Mouse (Mus musculus) hindbrain, embryonic 13.5 days (tissue): ENCODE data around the gene Rnf207. TPM values are rescaled to one million over a fixed set of nuclear protein-coding genes. Genes with fewer than 3 reads are reported as not detected.

ENCODE experiments used
- ATAC-seq: fragments of 200-750 bp; cut with Nextera tagmentation; 2 replicates; pipeline ENCODE4 v1.8.0; 2017; ENCODE audit warnings: moderate TSS enrichment; ENCODE audit not compliant: low FRiP score
- H3K27ac ChIP-seq: fragments of 300-500 bp; sonication (generic); 2 replicates; pipeline ENCODE4 v1.5.1; 2015; ENCODE audit warnings: inconsistent platforms, mild to moderate bottlenecking, moderate library complexity
- H3K27me3 ChIP-seq: fragments of 300-500 bp; sonication (generic); 2 replicates; pipeline ENCODE4 v1.6.1; 2015; ENCODE audit warnings: mild to moderate bottlenecking, inconsistent platforms
- H3K36me3 ChIP-seq: fragments of 300-500 bp; sonication (generic); 2 replicates; pipeline ENCODE4 v1.6.1; 2015; ENCODE audit warnings: mild to moderate bottlenecking, inconsistent platforms
- H3K4me1 ChIP-seq: fragments of 300-500 bp; sonication (generic); replicated peaks from 2 replicates; pipeline ENCODE4 v1.6.1; 2015; ENCODE audit warnings: inconsistent platforms
- H3K4me2 ChIP-seq: fragments of 300-500 bp; sonication (generic); 2 replicates; pipeline ENCODE4 v1.6.1; 2015; ENCODE audit warnings: inconsistent platforms, mild to moderate bottlenecking, moderate library complexity
- H3K4me3 ChIP-seq: fragments of 300-500 bp; sonication (generic); 2 replicates; pipeline ENCODE4 v1.5.1; 2015; ENCODE audit warnings: mild to moderate bottlenecking, inconsistent platforms
- H3K9ac ChIP-seq: fragments of 300-500 bp; sonication (generic); 2 replicates; pipeline ENCODE4 v1.6.1; 2015; ENCODE audit warnings: mild to moderate bottlenecking, inconsistent platforms
- H3K9me3 ChIP-seq: fragments of 300-500 bp; sonication (generic); 2 replicates; pipeline ENCODE4 v1.6.1; 2016; ENCODE audit warnings: inconsistent platforms
- WGBS: fragments of 180-500 bp; shearing (Covaris S2); methylation state at CpG from one replicate; pipeline ENCODE4 v1.1.7; 2015; 5-methylcytosine and 5-hydroxymethylcytosine counted together
- polyA plus RNA-seq: library from polyadenylated mRNA; unstranded; fragments of >200 nt; fragmentation: Nextera tagmentation; extraction: Ambion mirVana; gene quantifications from 2 replicates; pipeline ENCODE4 v1.2.1, GENCODE M21; 2015

Rnf207 gene
- polyA plus RNA-seq, 1 experiment from 2014 or later: 5.2 TPM

- Histone ChIP-seq H3K4me1 (peaks cover 58% of the 10 kb centered on the region), H3K9me3 (no peaks in the 10 kb centered on the region), H3K27me3 (peaks cover 37% of the 10 kb centered on the region), H3K36me3 (peaks cover 22% of the 10 kb centered on the region), H3K4me2 (no peak overlapping the region), H3K27ac (peak overlapping the region; percentile 58; the same call in 1 of the 2 replicates), H3K9ac (no peak overlapping the region), H3K4me3 (no peak overlapping the region)
- no peak for ATAC-seq
- WGBS: 42% methylated on average over 5 of the region's 5 CpGs
These were observed 53.0 kb downstream of the Rnf207 start for GRCm38 (mm10) chr4:152265791-152266190.

- Histone ChIP-seq H3K4me1 (peaks cover 58% of the 10 kb centered on the region), H3K9me3 (no peaks in the 10 kb centered on the region), H3K4me3 (no peak overlapping the region), H3K27me3 (peaks cover 30% of the 10 kb centered on the region), H3K4me2 (no peak overlapping the region), H3K27ac (no peak overlapping the region), H3K9ac (no peak overlapping the region), H3K36me3 (peaks cover 28% of the 10 kb centered on the region)
- ATAC-seq: no peak
- 88% methylated on average over 9 of the region's 9 CpGs for WGBS
These were observed 53.8 kb downstream of the Rnf207 start for GRCm38 (mm10) chr4:152264867-152265568.

- Histone ChIP-seq H3K9me3 (no peaks in the 10 kb centered on the region), H3K4me2 (no peak overlapping the region), H3K36me3 (peaks cover 27% of the 10 kb centered on the region), H3K27me3 (peaks cover 21% of the 10 kb centered on the region), H3K4me1 (peaks cover 58% of the 10 kb centered on the region), H3K4me3 (no peak overlapping the region), H3K9ac (no peak overlapping the region), H3K27ac (no peak overlapping the region)
- WGBS: 48% methylated on average over 4 of the region's 4 CpGs
- ATAC-seq: no peak
These were observed 54.6 kb downstream of the Rnf207 start for GRCm38 (mm10) chr4:152264177-152264530.

- Histone ChIP-seq H3K4me3 (no peak overlapping the region), H3K9ac (no peak overlapping the region), H3K27me3 (peaks cover 16% of the 10 kb centered on the region), H3K36me3 (peaks cover 27% of the 10 kb centered on the region), H3K27ac (no peak overlapping the region), H3K9me3 (no peaks in the 10 kb centered on the region), H3K4me1 (peaks cover 53% of the 10 kb centered on the region), H3K4me2 (no peak overlapping the region)
- 28% methylated on average over 10 of the region's 10 CpGs for WGBS
- ATAC-seq: no peak
These were observed 55.1 kb downstream of the Rnf207 start for GRCm38 (mm10) chr4:152263512-152264176.

- WGBS: 66% methylated on average over 9 of the region's 9 CpGs
- H3K36me3 ChIP-seq: peaks cover 22% of the 10 kb centered on the region
- peaks cover 48% of the 10 kb centered on the region for H3K4me1 ChIP-seq
- no peak overlapping the region for H3K9ac ChIP-seq
- peaks cover 14% of the 10 kb centered on the region for H3K27me3 ChIP-seq
- ATAC-seq: no peak
- no peaks in the 10 kb centered on the region for H3K9me3 ChIP-seq
- no peak overlapping the region for H3K4me2 ChIP-seq
- no peak overlapping the region for H3K27ac ChIP-seq
- H3K4me3 ChIP-seq: no peak overlapping the region
These were observed 55.7 kb downstream of the Rnf207 start for GRCm38 (mm10) chr4:152263089-152263488.

GRCm38 (mm10) chr4:152262187-152262586 lies 56.6 kb downstream of the Rnf207 start:
- Histone ChIP-seq H3K27ac (no peak overlapping the region), H3K9me3 (no peaks in the 10 kb centered on the region), H3K36me3 (peaks cover 17% of the 10 kb centered on the region), H3K4me1 (peaks cover 40% of the 10 kb centered on the region), H3K9ac (no peak overlapping the region), H3K4me2 (no peak overlapping the region), H3K27me3 (peaks cover 14% of the 10 kb centered on the region), H3K4me3 (no peak overlapping the region)
- no peak for ATAC-seq
- WGBS: 74% methylated on average over 9 of the region's 9 CpGs

GRCm38 (mm10) chr4:152260451-152260850 lies 58.3 kb downstream of the Rnf207 start:
- WGBS: 95% methylated on average over 8 of the region's 8 CpGs
- ATAC-seq: no peak
- H3K4me2 ChIP-seq: no peak overlapping the region

GRCm38 (mm10) chr4:152257070-152257469 lies 61.7 kb downstream of the Rnf207 start:
- peaks cover 20% of the 10 kb centered on the region; the same call in 1 of the 2 replicates for H3K4me1 ChIP-seq
- no peak overlapping the region for H3K4me3 ChIP-seq
- peaks cover 29% of the 10 kb centered on the region for H3K36me3 ChIP-seq
- peak overlapping the region; percentile 32; the same call in 1 of the 2 replicates for H3K27ac ChIP-seq
- ATAC-seq: no peak
- 67% methylated on average over 6 of the region's 6 CpGs for WGBS
- H3K4me2 ChIP-seq: no peak overlapping the region
- no peak overlapping the region for H3K9ac ChIP-seq
- H3K27me3 ChIP-seq: peaks cover 5% of the 10 kb centered on the region
- no peaks in the 10 kb centered on the region for H3K9me3 ChIP-seq

More at GRCm38 (mm10) chr4:152260451-152260850, 58.3 kb downstream of the Rnf207 start:
- Histone ChIP-seq H3K9ac (no peak overlapping the region), H3K4me1 (peaks cover 40% of the 10 kb centered on the region), H3K27me3 (peaks cover 14% of the 10 kb centered on the region), H3K4me3 (no peak overlapping the region), H3K27ac (no peak overlapping the region), H3K36me3 (peaks cover 17% of the 10 kb centered on the region), H3K9me3 (no peaks in the 10 kb centered on the region)

Other genes starting within 250 kb of the Rnf207 start
- gene Plekhg5, start 246.5 kb downstream of the Rnf207 start, polyA plus RNA-seq: 10.2 and 10.9 TPM in 2 replicates
- 1.00 and 1.3 TPM in 2 replicates for gene Tnfrsf25, start 203.1 kb downstream of the Rnf207 start, polyA plus RNA-seq
- gene Espn, start 166.6 kb downstream of the Rnf207 start, polyA plus RNA-seq: 0.09 and 0.22 TPM in 2 replicates
- 0.34 and 1.8 TPM in 2 replicates for gene Hes2, start 160.1 kb downstream of the Rnf207 start, polyA plus RNA-seq
- gene Acot7, start 140.9 kb downstream of the Rnf207 start, polyA plus RNA-seq: 269 and 299 TPM in 2 replicates
- gene Gpr153, start 44.8 kb downstream of the Rnf207 start, polyA plus RNA-seq: 9.0 and 9.3 TPM in 2 replicates
- gene Hes3, start 27.3 kb downstream of the Rnf207 start, polyA plus RNA-seq: 0.38 and 0.79 TPM in 2 replicates
- gene Icmt, start 21.8 kb downstream of the Rnf207 start, polyA plus RNA-seq: 17.2 and 18.4 TPM in 2 replicates
- 205 and 218 TPM in 2 replicates for gene Rpl22, start 6.7 kb upstream of the Rnf207 start, polyA plus RNA-seq
- gene Chd5, start 19.7 kb upstream of the Rnf207 start, polyA plus RNA-seq: 38.7 and 38.9 TPM in 2 replicates
- 5.3 and 6.6 TPM in 2 replicates for gene Nphp4, start 157.7 kb upstream of the Rnf207 start, polyA plus RNA-seq
- 21.3 and 26.2 TPM in 2 replicates for gene Kcnab2, start 158.9 kb upstream of the Rnf207 start, polyA plus RNA-seq